Mouse (Mus musculus): ENCODE measurements at regions not wholly inside any gene's neighbourhood (a gene's known extent, or its start where the extent isn't known, plus 50 kb on each side); places are given as distances from the start of the nearest gene placed in this dataset.

DNA sequence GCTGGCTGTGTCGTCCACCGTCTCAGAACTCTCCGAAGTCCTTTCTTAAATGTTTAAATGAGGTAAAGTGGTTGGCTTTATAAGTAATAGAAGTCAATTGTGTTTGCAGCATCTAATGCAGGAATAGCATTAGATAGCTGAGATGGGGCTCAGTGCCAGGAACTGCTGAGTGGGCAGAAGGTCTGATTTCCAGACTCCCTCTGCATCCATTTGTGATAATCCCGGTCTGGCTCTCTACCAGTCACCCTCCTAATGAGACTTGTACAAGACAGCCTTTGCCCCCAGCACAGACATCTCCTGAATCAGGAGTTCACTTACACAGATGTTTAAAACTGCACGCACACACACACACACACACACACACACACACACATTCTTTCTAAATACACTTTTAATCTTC lies 489.5 kb downstream of the Dhx35 start:
- Histone ChIP-seq H3K36me3 (ENCODE audit: insufficient read depth, low read length) (no peaks in the 10 kb centered on the region), H3K4me1 (ENCODE audit: insufficient read depth, low read length) (peaks cover 10% of the 10 kb centered on the region), H3K4me2 (ENCODE audit: low read depth, low read length) (no peak overlapping the region), H3K27ac (no peak overlapping the region), H3K9me3 (ENCODE audit: low read length) (no peaks in the 10 kb centered on the region), H3K27me3 (ENCODE audit: insufficient read depth, low read length) (no peaks in the 10 kb centered on the region), H3K4me3 (ENCODE audit: low read length) (no peak overlapping the region), H3K9ac (replicated peaks; ENCODE audit: low read length) (no peak overlapping the region)
- 45% methylated on average over 5 of the region's 5 CpGs for WGBS
- no peak for ATAC-seq
- peak; percentile 73 for DNase-seq (ENCODE audit: low spot score)
- no peak for TF ChIP-seq CTCF (IDR thresholded peaks at IDR 0.05; ENCODE audit: low read depth)

DNA sequence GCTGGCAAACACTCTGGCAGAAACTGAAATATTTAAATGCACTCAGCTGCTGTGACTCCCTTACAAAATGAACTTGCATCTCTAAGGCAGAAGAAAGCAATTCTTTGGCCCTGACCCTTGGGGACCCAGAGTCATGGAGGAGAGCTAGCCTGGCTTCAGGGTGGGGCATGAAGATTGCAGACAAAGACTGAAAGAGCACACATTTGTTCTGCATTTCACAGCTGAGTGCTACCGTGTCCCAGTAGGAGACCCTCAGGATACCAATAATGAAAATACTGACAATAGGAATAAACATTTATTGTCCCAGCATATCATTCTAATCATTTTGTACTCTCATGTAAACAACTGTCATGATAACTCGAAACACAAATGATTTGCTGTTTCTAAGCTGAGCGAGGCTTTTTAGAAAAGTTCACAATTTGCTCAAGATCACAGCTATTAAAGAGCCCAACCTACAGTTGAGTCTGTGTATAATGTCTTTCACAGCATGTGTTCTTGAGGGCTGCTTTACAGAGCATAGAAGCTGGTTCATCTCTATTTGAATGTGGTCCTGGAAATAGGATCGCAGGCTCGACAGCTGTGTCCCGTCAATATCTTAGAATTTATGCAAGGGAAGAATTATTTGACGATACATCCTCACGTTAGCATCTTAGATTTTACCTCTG lies 490.1 kb downstream of the Dhx35 start:
- H3K9ac ChIP-seq (replicated peaks; ENCODE audit: low read length) = no peak overlapping the region
- WGBS = 30% methylated on average over 8 of the region's 8 CpGs

GRCm38 (mm10) chr2:159287996-159288563 lies 493.5 kb downstream of the Dhx35 start:
- Histone ChIP-seq H3K36me3 (ENCODE audit: insufficient read depth, low read length) (no peaks in the 10 kb centered on the region), H3K4me2 (ENCODE audit: low read depth, low read length) (no peak overlapping the region), H3K4me1 (ENCODE audit: insufficient read depth, low read length) (peaks cover 6% of the 10 kb centered on the region), H3K27ac (no peak overlapping the region), H3K27me3 (ENCODE audit: insufficient read depth, low read length) (no peaks in the 10 kb centered on the region), H3K4me3 (ENCODE audit: low read length) (no peak overlapping the region), H3K9me3 (ENCODE audit: low read length) (no peaks in the 10 kb centered on the region), H3K9ac (replicated peaks; ENCODE audit: low read length) (no peak overlapping the region)
- DNase-seq (ENCODE audit: low spot score) (peak; percentile 55), ATAC-seq (peak; percentile 79)
- 61% methylated on average over 6 of the region's 6 CpGs for WGBS
- TF ChIP-seq CTCF (IDR thresholded peaks at IDR 0.05; ENCODE audit: low read depth) = no peak

More for the DNA sequence above, 490.1 kb downstream of the Dhx35 start:
- no peak overlapping the region for H3K4me3 ChIP-seq (ENCODE audit: low read length)
- H3K36me3 ChIP-seq (ENCODE audit: insufficient read depth, low read length) = no peaks in the 10 kb centered on the region
- TF ChIP-seq CTCF (IDR thresholded peaks at IDR 0.05; ENCODE audit: low read depth) = no peak
- H3K27ac ChIP-seq = no peak overlapping the region
- H3K4me1 ChIP-seq (ENCODE audit: insufficient read depth, low read length) = peaks cover 10% of the 10 kb centered on the region
- ATAC-seq (no peak), DNase-seq (ENCODE audit: low spot score) (no peak)
- H3K4me2 ChIP-seq (ENCODE audit: low read depth, low read length) = no peak overlapping the region
- no peaks in the 10 kb centered on the region for H3K27me3 ChIP-seq (ENCODE audit: insufficient read depth, low read length)
- H3K9me3 ChIP-seq (ENCODE audit: low read length) = no peaks in the 10 kb centered on the region

DNA sequence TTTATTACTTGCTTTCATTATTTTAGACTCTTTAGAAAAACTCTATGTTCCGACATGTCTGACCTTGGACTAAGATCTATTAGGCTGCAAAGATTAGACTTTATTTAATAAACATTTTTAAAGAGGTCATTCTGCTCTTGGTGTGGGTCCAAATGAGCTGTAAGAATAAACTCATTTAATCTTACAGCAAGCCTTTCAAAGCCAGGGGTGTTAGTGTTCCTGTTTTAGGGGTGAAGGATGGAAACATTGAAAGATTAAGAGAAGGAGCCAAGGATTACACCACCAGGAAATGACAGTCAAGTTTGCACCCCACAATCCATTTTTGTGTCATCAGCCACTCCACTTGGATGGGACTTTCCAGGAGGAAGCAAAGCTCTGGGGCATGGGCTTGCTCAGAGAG lies 495.5 kb downstream of the Dhx35 start:
- no peaks in the 10 kb centered on the region for H3K9me3 ChIP-seq (ENCODE audit: low read length)
- no peaks in the 10 kb centered on the region for H3K27me3 ChIP-seq (ENCODE audit: insufficient read depth, low read length)
- 84% methylated on average over 1 of the region's 1 CpGs for WGBS
- H3K4me1 ChIP-seq (ENCODE audit: insufficient read depth, low read length) = no peaks in the 10 kb centered on the region; the same call in 1 of the 2 replicates
- H3K4me3 ChIP-seq (ENCODE audit: low read length) = no peak overlapping the region
- no peaks in the 10 kb centered on the region for H3K36me3 ChIP-seq (ENCODE audit: insufficient read depth, low read length)
- DNase-seq (ENCODE audit: low spot score) (no peak), ATAC-seq (no peak)
- TF ChIP-seq CTCF (IDR thresholded peaks at IDR 0.05; ENCODE audit: low read depth) = no peak
- H3K4me2 ChIP-seq (ENCODE audit: low read depth, low read length) = no peak overlapping the region
- no peak overlapping the region for H3K27ac ChIP-seq
- no peak overlapping the region for H3K9ac ChIP-seq (replicated peaks; ENCODE audit: low read length)

DNA sequence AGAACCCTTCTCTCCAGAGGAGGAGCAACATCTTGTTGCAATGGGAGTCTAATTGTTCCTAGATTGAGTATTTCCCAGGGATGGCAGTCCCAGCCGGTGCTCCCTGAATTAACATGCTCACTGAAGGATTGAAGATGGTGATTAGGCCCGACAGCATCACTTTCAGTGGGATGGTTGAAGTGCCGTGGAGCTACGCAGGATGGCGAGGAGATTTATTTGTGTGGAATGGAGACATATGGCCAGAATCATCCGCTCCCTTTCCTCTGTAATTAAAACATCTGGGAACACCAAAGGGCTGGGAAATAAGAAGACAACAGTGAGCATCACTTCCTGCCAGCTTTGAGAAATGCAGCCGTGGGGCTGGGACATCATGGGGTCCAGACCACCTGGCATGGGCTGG lies 512.4 kb downstream of the Dhx35 start:
- no peaks in the 10 kb centered on the region for H3K4me1 ChIP-seq (ENCODE audit: insufficient read depth, low read length)
- H3K27me3 ChIP-seq (ENCODE audit: insufficient read depth, low read length) = no peaks in the 10 kb centered on the region
- no peak overlapping the region for H3K4me2 ChIP-seq (ENCODE audit: low read depth, low read length)
- TF ChIP-seq CTCF (IDR thresholded peaks at IDR 0.05; ENCODE audit: low read depth) = no peak
- no peak overlapping the region for H3K9ac ChIP-seq (replicated peaks; ENCODE audit: low read length)
- no peak overlapping the region for H3K27ac ChIP-seq
- no peaks in the 10 kb centered on the region for H3K9me3 ChIP-seq (ENCODE audit: low read length)
- H3K4me3 ChIP-seq (ENCODE audit: low read length) = no peak overlapping the region
- DNase-seq (ENCODE audit: low spot score) (peak; percentile 68), ATAC-seq (no peak)
- H3K36me3 ChIP-seq (ENCODE audit: insufficient read depth, low read length) = no peaks in the 10 kb centered on the region
- 46% methylated on average over 7 of the region's 7 CpGs for WGBS

GRCm38 (mm10) chr2:159334711-159335110 lies 540.1 kb downstream of the Dhx35 start:
- no peaks in the 10 kb centered on the region for H3K9me3 ChIP-seq (ENCODE audit: low read length)
- peak; percentile 47 for DNase-seq (ENCODE audit: low spot score)
- no peak overlapping the region for H3K27ac ChIP-seq
- no peak overlapping the region for H3K9ac ChIP-seq (replicated peaks; ENCODE audit: low read length)
- 59% methylated on average over 3 of the region's 3 CpGs for WGBS
- H3K27me3 ChIP-seq (ENCODE audit: insufficient read depth, low read length) = no peaks in the 10 kb centered on the region
- 0 out of 2 replicates have a peak, but pooled peaks have one; percentile 64 for ATAC-seq
- H3K4me3 ChIP-seq (ENCODE audit: low read length) = no peak overlapping the region
- H3K4me2 ChIP-seq (ENCODE audit: low read depth, low read length) = no peak overlapping the region
- no peaks in the 10 kb centered on the region for H3K36me3 ChIP-seq (ENCODE audit: insufficient read depth, low read length)
- no peaks in the 10 kb centered on the region for H3K4me1 ChIP-seq (ENCODE audit: insufficient read depth, low read length)
- no peak for TF ChIP-seq CTCF (IDR thresholded peaks at IDR 0.05; ENCODE audit: low read depth)

DNA sequence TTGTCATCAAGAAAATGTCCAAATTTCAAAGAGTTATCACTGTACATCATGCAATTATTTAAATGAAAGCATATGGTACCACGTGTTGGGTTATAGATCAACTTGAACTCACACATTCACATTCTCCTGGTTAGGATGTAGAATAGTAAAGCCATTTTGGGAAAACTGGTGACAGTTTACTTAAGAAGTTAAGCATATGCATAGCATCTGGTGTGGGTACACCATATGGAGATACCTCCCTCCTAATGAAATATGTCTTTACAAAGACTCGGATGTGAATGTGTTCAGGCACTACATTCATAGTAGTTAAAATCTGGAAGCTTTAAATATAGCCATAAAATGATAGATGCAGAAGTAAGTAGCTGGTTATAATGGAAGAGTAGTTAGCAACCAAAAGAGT lies 542.0 kb downstream of the Dhx35 start:
- no peaks in the 10 kb centered on the region for H3K36me3 ChIP-seq (ENCODE audit: insufficient read depth, low read length)
- no peak for TF ChIP-seq CTCF (IDR thresholded peaks at IDR 0.05; ENCODE audit: low read depth)
- no peak for DNase-seq (ENCODE audit: low spot score)
- no peak for ATAC-seq
- no peaks in the 10 kb centered on the region for H3K9me3 ChIP-seq (ENCODE audit: low read length)
- H3K4me1 ChIP-seq (ENCODE audit: insufficient read depth, low read length) = no peaks in the 10 kb centered on the region
- no peak overlapping the region for H3K4me3 ChIP-seq (ENCODE audit: low read length)
- no peak overlapping the region for H3K9ac ChIP-seq (replicated peaks; ENCODE audit: low read length)
- H3K27me3 ChIP-seq (ENCODE audit: insufficient read depth, low read length) = no peaks in the 10 kb centered on the region
- H3K4me2 ChIP-seq (ENCODE audit: low read depth, low read length) = no peak overlapping the region
- WGBS = 77% methylated on average over 2 of the region's 2 CpGs
- H3K27ac ChIP-seq = no peak overlapping the region
